Mouse (Mus musculus) intestine, postnatal 0 days (tissue): ENCODE results near the gene Sbsn. TPM values are rescaled to one million over a fixed set of nuclear protein-coding genes. Genes with fewer than 3 reads are reported as not detected.
A peak's percentile ranks its signal among the peaks of the same experiment; 100 is the strongest.

Source experiments
- ATAC-seq: fragments of 200-750 bp; cut with Nextera tagmentation; 2 replicates; pipeline ENCODE4 v1.8.0; 2017; ENCODE audit warnings: mild to moderate bottlenecking, moderate TSS enrichment, moderate library complexity
- H3K27ac ChIP-seq: fragments of 300-500 bp; sonication (generic); 2 replicates; pipeline ENCODE4 v1.5.1; 2014; ENCODE audit warnings: mild to moderate bottlenecking, low read depth, low read length, moderate library complexity
- H3K27me3 ChIP-seq: fragments of 300-500 bp; sonication (generic); replicated peaks from 2 replicates; pipeline ENCODE4 v1.6.1; 2014; ENCODE audit warnings: low read length, mixed read lengths; ENCODE audit not compliant: control insufficient read depth, insufficient read depth
- H3K36me3 ChIP-seq: fragments of 300-500 bp; sonication (generic); 2 replicates; pipeline ENCODE4 v1.6.1; 2014; ENCODE audit warnings: mild to moderate bottlenecking, moderate library complexity; ENCODE audit not compliant: control insufficient read depth, insufficient read depth
- H3K4me1 ChIP-seq: fragments of 300-500 bp; sonication (generic); replicated peaks from 2 replicates; pipeline ENCODE4 v1.6.1; 2014; ENCODE audit warnings: antibody characterized with exemption, low read length, mixed read lengths; ENCODE audit not compliant: control insufficient read depth, insufficient read depth
- H3K4me2 ChIP-seq: fragments of 300-500 bp; sonication (generic); replicated peaks from 2 replicates; pipeline ENCODE4 v1.6.1; 2014; ENCODE audit warnings: low read depth, mild to moderate bottlenecking, moderate library complexity
- H3K4me3 ChIP-seq: fragments of 300-500 bp; sonication (generic); 2 replicates; pipeline ENCODE4 v1.5.1; 2014; ENCODE audit warnings: low read depth, low read length
- H3K9ac ChIP-seq: fragments of 300-500 bp; sonication (generic); 2 replicates; pipeline ENCODE4 v1.6.1; 2014; ENCODE audit warnings: mild to moderate bottlenecking, low read depth, low read length
- H3K9me3 ChIP-seq: fragments of 300-500 bp; sonication (generic); 2 replicates; pipeline ENCODE4 v1.6.1; 2016; ENCODE audit warnings: mixed run types; ENCODE audit not compliant: control insufficient read depth
- CTCF ChIP-seq: sonication (generic); IDR thresholded peaks from 2 replicates; pipeline ENCODE4 v1.5.1; 2016; ENCODE audit warnings: low read depth, mild to moderate bottlenecking, control low read depth, antibody characterized with exemption, moderate library complexity
- WGBS: fragments of 180-500 bp; shearing (Covaris S2); extraction: QIAGEN DNeasy Blood & Tissue Kit; methylation state at CpG from one replicate; pipeline ENCODE4 v1.1.7; 2014; 5-methylcytosine and 5-hydroxymethylcytosine counted together
- polyA plus RNA-seq: library from polyadenylated mRNA; unstranded; fragments of >200 nt; fragmentation: Nextera tagmentation; extraction: Ambion mirVana; gene quantifications from 2 replicates; pipeline ENCODE4 v1.2.1, GENCODE M21; 2015

Gene Sbsn
- polyA plus RNA-seq: 2.7 and 2.9 TPM in 2 replicates

- H3K4me2 ChIP-seq: no peak within 1 kb of the TSS
- ATAC-seq: no peak
- H3K9me3 ChIP-seq: no peaks in the 10 kb centered on the region
- 57% methylated on average over 5 of the region's 5 CpGs for WGBS
- H3K27me3 ChIP-seq: no peaks in the 10 kb centered on the region
- no peak within 1 kb of the TSS for H3K4me3 ChIP-seq
- no peaks in the 10 kb centered on the region for H3K36me3 ChIP-seq
- no peak within 1 kb of the TSS for H3K27ac ChIP-seq
- no peak for TF ChIP-seq CTCF
- no peaks in the 10 kb centered on the region for H3K4me1 ChIP-seq
- no peak within 1 kb of the TSS for H3K9ac ChIP-seq
These were observed at the start of gene Sbsn for GRCm38 (mm10) chr7:30751086-30751669. Sbsn (plus strand) TSS chr7:30751471.

DNA sequence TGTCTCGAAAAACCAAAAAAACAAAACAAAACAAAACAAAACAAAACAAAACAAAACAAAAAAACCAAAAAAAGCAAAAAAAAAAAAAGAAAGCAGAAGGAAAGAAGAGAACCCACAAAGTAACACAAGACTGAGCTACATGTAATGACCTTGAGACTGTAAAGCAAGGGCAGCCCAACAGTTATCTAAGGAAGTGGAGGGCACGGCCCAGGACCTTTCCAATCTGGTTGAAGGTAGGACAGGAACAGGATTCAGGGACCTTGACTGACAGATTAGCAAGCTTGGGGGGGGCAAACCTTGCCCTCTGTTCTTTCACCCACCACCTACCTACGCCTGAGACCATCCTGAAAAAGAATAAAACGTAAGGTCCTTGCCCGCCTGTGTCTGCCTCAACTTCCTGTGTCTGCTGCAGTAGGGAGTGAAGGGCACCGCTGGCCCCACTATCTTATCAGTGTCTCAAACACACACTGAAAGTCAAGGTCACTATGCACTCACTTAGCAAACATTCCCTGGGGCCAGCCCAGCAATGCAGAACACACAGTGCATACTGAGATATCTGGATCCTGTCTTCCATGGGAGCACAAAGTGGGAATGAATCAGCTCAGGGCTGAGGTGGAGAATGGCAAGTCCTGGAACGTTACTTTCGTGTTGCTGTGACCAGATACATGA lies 44.9 kb upstream of the Sbsn start:
- Histone ChIP-seq H3K36me3 (no peaks in the 10 kb centered on the region), H3K9ac (no peak overlapping the region), H3K9me3 (no peaks in the 10 kb centered on the region), H3K27ac (peak overlapping the region; percentile 83), H3K4me3 (no peak overlapping the region), H3K4me2 (peak overlapping the region; percentile 24; the same call in 1 of the 2 replicates), H3K4me1 (peaks cover 12% of the 10 kb centered on the region; the same call in 1 of the 2 replicates), H3K27me3 (no peaks in the 10 kb centered on the region)
- TF ChIP-seq CTCF: no peak
- peak; percentile 96 for ATAC-seq
- WGBS: 39% methylated on average over 8 of the region's 8 CpGs

DNA sequence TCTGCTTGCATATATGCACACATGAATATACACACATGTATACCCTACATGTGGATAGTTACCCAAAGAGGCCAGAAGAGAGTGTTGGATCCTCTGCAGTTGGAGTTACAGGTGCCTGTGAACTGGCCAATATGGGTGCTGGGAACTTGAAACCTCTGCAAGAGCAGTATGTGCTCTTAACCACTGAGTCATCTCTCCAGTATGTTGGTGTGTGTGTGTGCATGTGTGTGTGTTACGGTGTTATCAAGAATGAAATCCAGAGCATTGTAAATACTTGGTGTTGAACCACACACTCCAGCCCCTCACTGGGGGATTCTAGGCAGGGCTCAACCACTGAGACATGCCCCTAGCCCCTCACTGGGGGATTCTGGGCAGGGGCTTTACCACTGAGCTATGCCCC lies 43.8 kb upstream of the Sbsn start:
- H3K36me3 ChIP-seq: no peaks in the 10 kb centered on the region
- no peak overlapping the region for H3K9ac ChIP-seq
- peak overlapping the region; percentile 83; the same call in 1 of the 2 replicates for H3K27ac ChIP-seq
- no peak overlapping the region for H3K4me2 ChIP-seq
- no peak for ATAC-seq
- no peak overlapping the region for H3K4me3 ChIP-seq
- H3K9me3 ChIP-seq: no peaks in the 10 kb centered on the region
- no peaks in the 10 kb centered on the region for H3K27me3 ChIP-seq
- peaks cover 13% of the 10 kb centered on the region; the same call in 1 of the 2 replicates for H3K4me1 ChIP-seq
- no peak for TF ChIP-seq CTCF
- WGBS: 62% methylated on average over 1 of the region's 1 CpGs

- Histone ChIP-seq H3K9me3 (no peaks in the 10 kb centered on the region), H3K27me3 (no peaks in the 10 kb centered on the region), H3K9ac (no peak within 1 kb of the TSS), H3K27ac (no peak within 1 kb of the TSS), H3K4me1 (peaks cover 11% of the 10 kb centered on the region; the same call in 1 of the 2 replicates), H3K36me3 (no peaks in the 10 kb centered on the region), H3K4me3 (no peak within 1 kb of the TSS), H3K4me2 (no peak within 1 kb of the TSS)
- no peak for ATAC-seq
- TF ChIP-seq CTCF: no peak
- 76% methylated on average over 3 of the region's 3 CpGs for WGBS
These were observed 39.3 kb upstream of the Sbsn start, which contains the start of gene Atp4a for GRCm38 (mm10) chr7:30711942-30712341. Atp4a (plus strand) TSS chr7:30712209.

DNA sequence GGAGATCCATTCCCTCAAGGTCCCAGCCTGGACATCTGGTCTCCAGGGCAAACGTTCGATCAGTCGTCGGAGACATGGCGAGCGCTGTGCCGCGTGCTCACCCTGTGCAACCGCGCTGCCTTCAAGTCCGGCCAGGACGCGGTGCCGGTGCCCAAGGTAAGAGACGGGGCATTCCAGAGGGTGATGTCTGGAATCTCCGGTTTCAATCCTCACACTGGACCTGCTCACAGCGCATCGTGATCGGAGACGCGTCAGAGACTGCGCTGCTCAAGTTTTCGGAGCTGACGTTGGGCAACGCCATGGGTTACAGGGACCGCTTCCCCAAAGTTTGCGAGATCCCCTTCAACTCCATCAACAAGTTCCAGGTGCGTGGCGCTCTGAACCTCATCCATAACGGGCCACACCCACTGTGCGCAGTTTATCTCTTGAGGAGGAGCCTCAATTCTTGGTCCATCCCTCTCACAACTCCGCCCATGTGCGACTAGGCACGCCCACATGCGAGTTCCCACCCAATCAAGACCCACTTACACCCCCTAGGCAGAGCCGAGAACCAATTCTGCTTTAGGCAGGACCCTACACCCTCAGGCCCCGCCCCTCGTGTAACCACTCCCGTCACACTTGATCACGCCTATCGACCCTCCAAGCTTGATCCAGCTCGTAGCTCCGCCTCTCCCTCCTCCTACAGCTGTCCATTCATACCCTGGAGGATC lies 34.1 kb upstream of the Sbsn start:
- Histone ChIP-seq H3K27ac (no peak overlapping the region), H3K4me2 (peak overlapping the region; percentile 66), H3K4me3 (peak overlapping the region; percentile 26), H3K36me3 (no peaks in the 10 kb centered on the region), H3K27me3 (no peaks in the 10 kb centered on the region), H3K9ac (no peak overlapping the region), H3K9me3 (no peaks in the 10 kb centered on the region), H3K4me1 (no peaks in the 10 kb centered on the region)
- ATAC-seq: peak; percentile 90
- no peak for TF ChIP-seq CTCF
- WGBS: 4% methylated on average over 43 of the region's 43 CpGs

DNA sequence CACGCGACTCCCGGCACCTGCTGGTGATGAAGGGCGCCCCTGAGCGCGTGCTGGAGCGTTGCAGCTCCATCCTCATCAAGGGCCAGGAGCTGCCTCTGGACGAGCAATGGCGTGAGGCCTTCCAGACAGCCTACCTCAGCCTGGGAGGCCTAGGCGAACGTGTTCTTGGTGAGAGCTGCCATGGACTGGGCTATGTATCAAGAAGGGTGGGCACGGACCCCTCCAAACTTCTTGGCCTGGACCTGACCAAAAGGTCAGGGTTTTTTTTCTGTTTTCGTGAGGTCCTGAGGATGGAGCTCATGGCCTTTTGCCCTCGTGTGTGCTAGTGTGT lies 33.6 kb upstream of the Sbsn start:
- WGBS: 11% methylated on average over 14 of the region's 14 CpGs

More for the DNA sequence above, 33.6 kb upstream of the Sbsn start:
- H3K27ac ChIP-seq: no peak overlapping the region
- no peaks in the 10 kb centered on the region for H3K4me1 ChIP-seq
- TF ChIP-seq CTCF: peak; percentile 59
- 0 out of 2 replicates have a peak, but pooled peaks have one; percentile 1 for ATAC-seq
- no peak overlapping the region for H3K9ac ChIP-seq
- no peaks in the 10 kb centered on the region for H3K27me3 ChIP-seq
- no peaks in the 10 kb centered on the region for H3K36me3 ChIP-seq
- H3K9me3 ChIP-seq: no peaks in the 10 kb centered on the region
- peak overlapping the region; percentile 26 for H3K4me3 ChIP-seq
- peak overlapping the region; percentile 66 for H3K4me2 ChIP-seq
